Mouse (Mus musculus): Measurements from ENCODE around the gene Olfr1423.
"Not testable (repeated sequence)": the region's sequence is repeated elsewhere in the genome, so short reads cannot be mapped to it uniquely, and the experiment has no call there.

Gene Olfr1423

GRCm38 (mm10) chr19:12006361-12006947 is 34.7 kb downstream of the Olfr1423 start:
- no peak for DNase-seq (ENCODE audit: low spot score)

GRCm38 (mm10) chr19:12005376-12006360 is 35.4 kb downstream of the Olfr1423 start:
- DNase-seq (ENCODE audit: low spot score): peak; percentile 76

- DNase-seq (ENCODE audit: low spot score): no peak
These were observed 36.7 kb downstream of the Olfr1423 start for GRCm38 (mm10) chr19:12004216-12005008.

- DNase-seq (ENCODE audit: low spot score): no peak
These were observed 37.5 kb downstream of the Olfr1423 start for GRCm38 (mm10) chr19:12003568-12003967.

GRCm38 (mm10) chr19:12002791-12003190 is 38.3 kb downstream of the Olfr1423 start:
- no peak for DNase-seq (ENCODE audit: low spot score)

GRCm38 (mm10) chr19:12002125-12002524 is 39.0 kb downstream of the Olfr1423 start:
- DNase-seq (ENCODE audit: low spot score): no peak

GRCm38 (mm10) chr19:12001686-12002085 is 39.4 kb downstream of the Olfr1423 start:
- no peak for DNase-seq (ENCODE audit: low spot score)

- no peak for DNase-seq (ENCODE audit: low spot score)
These were observed 45.2 kb downstream of the Olfr1423 start for GRCm38 (mm10) chr19:11995722-11996448.

GRCm38 (mm10) chr19:11994703-11995431 is 46.2 kb downstream of the Olfr1423 start:
- DNase-seq (ENCODE audit: low spot score): no peak

GRCm38 (mm10) chr19:11992441-11993029 is 48.6 kb downstream of the Olfr1423 start:
- no peak for DNase-seq (ENCODE audit: low spot score)

- no peak for DNase-seq (ENCODE audit: low spot score)
These were observed 49.1 kb downstream of the Olfr1423 start for GRCm38 (mm10) chr19:11992034-11992433.

- no peak for DNase-seq (ENCODE audit: low spot score)
These were observed 51.8 kb downstream of the Olfr1423 start for GRCm38 (mm10) chr19:11989334-11989733.

GRCm38 (mm10) chr19:11987841-11988240 is 53.3 kb downstream of the Olfr1423 start:
- no peak for DNase-seq (ENCODE audit: low spot score)

- DNase-seq (ENCODE audit: low spot score): not testable (repeated sequence)
These were observed 56.5 kb downstream of the Olfr1423 start for GRCm38 (mm10) chr19:11984614-11985013.

Measured in ovary, adult 18-20 months (tissue).